Mouse (Mus musculus) bone marrow, adult 2 months (tissue): ENCODE measurements around the gene Clk4.

ENCODE experiments used
- CTCF ChIP-seq: fragments of 200-500 bp; IDR thresholded peaks from 2 replicates; pipeline ENCODE4 v1.5.1; 2011; ENCODE audit warnings: low read length, control low read depth; ENCODE audit not compliant: control insufficient read depth, insufficient read depth
- POLR2A ChIP-seq: fragments of 200-500 bp; IDR thresholded peaks from 2 replicates; pipeline ENCODE4 v1.6.1; 2011; ENCODE audit warnings: low read depth, mild to moderate bottlenecking, control low read depth, low read length, borderline replicate concordance; ENCODE audit not compliant: control insufficient read depth

- no peak for TF ChIP-seq CTCF
- no peak for TF ChIP-seq POLR2A
Observed at GRCm38 (mm10) chr11:51315991-51316810, 54.7 kb downstream of the Clk4 start.
